Mouse (Mus musculus) small intestine, adult 2 months (tissue): ENCODE results near the gene Pdss2.

Experiments
- CTCF ChIP-seq: fragments of 200-500 bp; IDR thresholded peaks from 2 replicates; pipeline ENCODE4 v1.5.1; 2012; ENCODE audit warnings: low read depth, mild to moderate bottlenecking, control low read depth, inconsistent platforms, low read length, moderate library complexity, mixed read lengths; ENCODE audit not compliant: insufficient replicate concordance, insufficient read length; ENCODE audit errors: extremely low read depth
- POLR2A ChIP-seq: fragments of 200-500 bp; IDR thresholded peaks from 2 replicates; pipeline ENCODE4 v1.6.1; 2012; ENCODE audit warnings: low read depth, mild to moderate bottlenecking, control low read depth, inconsistent platforms, low read length, moderate library complexity

DNA sequence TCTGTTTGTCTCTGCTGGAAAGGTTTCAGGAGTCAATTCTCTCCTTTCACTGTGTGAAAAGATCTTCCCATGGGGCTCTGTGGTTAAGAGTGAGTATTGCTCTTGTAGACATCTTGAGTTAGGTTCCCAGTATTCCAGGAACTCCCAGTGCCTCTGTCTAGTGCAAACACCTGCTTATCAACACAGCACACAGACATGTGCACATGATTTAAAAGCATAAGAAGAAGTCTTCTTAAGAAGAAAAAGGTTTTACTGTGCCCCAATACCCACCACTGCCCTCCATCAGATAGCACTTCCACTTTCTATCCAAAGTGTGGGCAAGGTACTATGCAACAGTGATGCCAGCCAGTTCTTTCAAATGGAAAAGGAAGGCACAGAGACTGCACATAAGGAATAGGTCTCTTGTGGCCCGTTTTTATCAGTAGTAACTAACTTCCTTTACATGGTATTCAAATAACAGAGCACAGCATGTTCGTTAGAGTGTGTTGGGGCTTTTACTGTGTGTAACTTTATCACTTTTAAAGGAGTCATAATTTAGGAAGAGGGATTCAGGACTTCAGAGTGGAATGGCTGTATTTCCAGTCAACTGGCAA, 69.4 kb downstream of the Pdss2 start:
- TF ChIP-seq CTCF (no peak), POLR2A (no peak)
